Mouse (Mus musculus): ENCODE data around the gene Lrrk1.

Lrrk1 gene

DNA sequence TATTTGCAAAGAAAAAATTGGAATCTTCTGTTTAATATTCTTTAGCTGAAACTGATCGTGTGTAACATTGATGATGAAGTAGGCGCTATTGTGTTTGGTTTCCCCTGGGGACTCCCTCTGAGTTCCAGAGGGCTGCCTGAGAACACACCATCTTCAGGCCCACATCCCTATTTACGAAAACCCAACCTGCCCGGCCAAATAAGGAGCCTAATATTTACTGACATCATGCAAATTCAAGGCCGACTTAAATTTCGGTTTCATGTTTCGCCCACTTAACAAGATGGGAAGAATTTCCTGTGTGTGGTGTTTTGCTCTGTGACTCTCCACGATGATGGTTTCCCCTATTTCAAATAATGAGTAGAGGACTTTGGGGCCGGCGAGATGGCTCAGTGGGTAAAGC lies 189.7 kb downstream of the Lrrk1 start:
- in situ Hi-C loops (cut with MboI, MseI): loop anchor here in 1 of 2 experiments (10.0 kb wide), 1 partner anchor 1064 kb away; no protein-coding TSS in a partner anchor

GRCm38 (mm10) chr7:66196609-66197445 lies 191.3 kb downstream of the Lrrk1 start:
- in situ Hi-C loops (cut with MboI, MseI): loop anchor here in 1 of 2 experiments (10.0 kb wide), 1 partner anchor 1062 kb away; no protein-coding TSS in a partner anchor

DNA sequence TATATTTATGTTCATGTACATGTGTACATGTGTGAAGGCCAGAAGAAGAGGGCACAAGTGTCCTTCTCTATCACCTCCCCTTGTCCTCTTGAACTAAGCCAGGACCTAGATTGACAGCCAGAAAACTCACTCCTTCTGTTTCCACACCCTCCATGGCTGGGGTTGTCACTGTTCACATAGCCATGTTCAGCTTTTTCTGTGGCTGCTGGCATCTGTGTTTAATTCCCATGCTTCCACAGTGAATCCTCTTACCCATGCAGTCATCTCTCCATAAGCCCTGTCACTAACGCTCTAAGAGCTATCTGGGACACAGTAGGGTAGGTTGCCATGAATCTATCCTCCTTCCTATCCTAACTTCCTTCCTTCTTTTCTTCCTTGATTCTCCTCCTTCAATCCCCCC lies 192.3 kb downstream of the Lrrk1 start:
- in situ Hi-C loops (cut with MboI, MseI): loop anchor here in 1 of 2 experiments (10.0 kb wide), 1 partner anchor 1061 kb away; no protein-coding TSS in a partner anchor

DNA sequence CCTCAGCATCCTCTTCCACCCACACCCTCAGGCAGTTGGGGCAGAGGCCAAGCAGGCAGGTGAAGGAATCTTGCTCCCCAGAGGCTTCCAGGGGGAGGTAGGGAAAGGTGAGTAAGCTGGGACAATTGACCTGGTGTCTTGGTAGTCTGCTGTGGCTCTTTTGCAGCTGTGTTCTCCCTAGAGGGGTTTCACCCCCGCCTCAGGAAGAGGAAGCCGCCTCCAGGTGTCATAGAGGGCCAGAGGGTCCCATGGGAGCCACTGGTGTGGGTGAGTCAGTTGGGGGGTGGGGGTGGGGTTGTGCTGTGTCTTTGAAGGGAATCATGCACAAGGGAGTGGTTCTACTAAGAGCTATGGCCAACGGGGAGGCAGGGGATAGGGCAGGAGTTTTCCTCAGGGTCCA lies 193.6 kb downstream of the Lrrk1 start:
- in situ Hi-C loops (cut with MboI, MseI): loop anchor here in 1 of 2 experiments (10.0 kb wide), 1 partner anchor 1060 kb away; no protein-coding TSS in a partner anchor

- in situ Hi-C loops (cut with MboI, MseI): loop anchor here in 1 of 2 experiments (10.0 kb wide), 1 partner anchor 1056 kb away; no protein-coding TSS in a partner anchor
Measured at GRCm38 (mm10) chr7:66190385-66190784, 197.8 kb downstream of the Lrrk1 start.

GRCm38 (mm10) chr7:66187581-66188231 lies 200.4 kb downstream of the Lrrk1 start:
- in situ Hi-C loops (cut with MboI, MseI): loop anchor here in 1 of 2 experiments (5.0 to 10.0 kb wide), 2 partner anchors 85 to 1027 kb away; no protein-coding TSS in a partner anchor

- in situ Hi-C loops (cut with MboI, MseI): loop anchor here in 1 of 2 experiments (5.0 to 10.0 kb wide), 2 partner anchors 83 to 1029 kb away; no protein-coding TSS in a partner anchor
Measured at GRCm38 (mm10) chr7:66185370-66185769, 202.8 kb downstream of the Lrrk1 start.

- in situ Hi-C loops (cut with MboI, MseI): loop anchor here (5.0 to 10.0 kb wide), 3 partner anchors 37 to 1031 kb away; no protein-coding TSS in a partner anchor
Measured at GRCm38 (mm10) chr7:66184026-66184425, 204.1 kb downstream of the Lrrk1 start.

DNA sequence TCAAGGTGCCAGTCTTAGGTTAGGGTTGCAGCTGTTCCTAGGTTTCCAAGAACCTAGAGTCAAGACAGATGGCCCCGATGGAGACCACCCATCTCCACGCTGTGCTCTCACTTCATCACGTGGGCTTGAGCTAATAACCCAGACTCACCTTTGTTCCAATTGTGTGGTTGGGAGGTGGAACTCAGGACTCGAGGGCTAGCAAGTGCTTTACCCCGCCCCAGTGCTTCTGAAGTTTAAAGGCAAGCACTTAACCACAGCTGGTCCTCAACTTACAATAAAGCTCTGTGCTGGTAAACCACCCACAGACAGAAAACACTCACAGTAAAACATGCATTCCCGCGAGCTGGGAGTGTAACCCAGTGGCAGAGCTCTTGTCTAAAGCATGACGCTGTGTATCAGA lies 204.7 kb downstream of the Lrrk1 start:
- in situ Hi-C loops (cut with MboI, MseI): loop anchor here (5.0 to 10.0 kb wide), 3 partner anchors 36 to 1031 kb away; no protein-coding TSS in a partner anchor

DNA sequence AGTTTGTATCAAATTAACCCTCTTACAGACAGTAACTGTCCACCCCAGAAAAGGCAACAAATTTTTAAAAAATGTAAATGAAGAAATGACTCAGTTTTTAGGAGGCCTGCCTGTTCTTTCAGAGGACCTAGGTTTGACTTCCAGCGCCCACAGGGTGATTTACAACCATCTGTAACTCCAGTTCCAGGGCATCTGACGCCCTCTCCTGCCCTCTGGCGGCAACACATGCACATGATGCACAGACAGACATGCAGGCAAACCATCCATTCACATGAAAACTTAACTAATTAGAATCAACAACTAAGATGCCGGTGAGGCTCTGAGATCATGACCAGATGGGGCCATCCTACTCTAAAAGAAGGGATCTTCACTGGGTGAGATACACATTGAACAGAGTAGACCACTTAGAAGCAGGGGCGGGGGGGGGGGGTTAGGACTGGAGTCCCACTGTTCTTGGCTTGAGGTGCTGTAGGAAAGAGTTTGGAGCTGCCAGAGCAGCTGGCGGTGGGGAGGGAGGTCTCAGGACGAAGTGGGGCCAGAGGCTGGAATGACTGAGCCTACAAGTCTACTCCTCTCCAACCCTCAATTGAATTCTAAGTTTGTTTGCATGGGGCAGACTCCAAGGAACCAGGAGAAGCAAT lies 206.0 kb downstream of the Lrrk1 start:
- in situ Hi-C loops (cut with MboI, MseI): loop anchor here (5.0 to 10.0 kb wide), 3 partner anchors 35 to 1033 kb away; no protein-coding TSS in a partner anchor

DNA sequence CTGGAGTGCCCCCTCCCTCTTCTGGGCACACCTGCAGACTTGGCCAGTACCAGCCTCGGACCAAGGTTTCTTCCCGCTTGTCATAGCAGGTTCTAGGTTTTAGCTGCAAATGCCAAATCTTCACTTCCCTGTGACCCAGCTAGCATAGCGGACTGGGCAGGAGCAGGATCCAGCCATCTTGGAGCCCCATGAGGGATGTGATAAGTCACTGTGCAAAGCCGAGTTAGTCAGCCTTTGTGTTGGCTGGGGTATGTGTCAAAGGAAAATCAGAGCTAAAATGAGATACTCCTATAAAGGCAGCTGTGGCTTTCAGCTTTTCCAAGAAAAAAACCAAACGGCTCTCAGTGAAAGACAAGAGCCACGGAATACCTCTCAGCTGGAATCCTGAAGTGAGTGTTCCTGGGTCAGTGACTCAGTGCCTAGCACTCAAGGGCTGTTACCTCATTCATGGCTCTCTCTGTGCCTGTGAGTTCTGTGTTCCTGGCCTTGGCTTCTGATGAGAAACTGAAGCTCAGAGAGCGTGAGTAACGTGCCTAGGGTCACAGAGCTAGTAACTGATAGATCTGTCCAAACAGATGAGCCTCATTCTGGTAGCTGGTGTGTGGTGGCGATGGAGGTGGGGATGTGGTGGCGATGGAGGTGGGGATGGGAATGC lies 207.3 kb downstream of the Lrrk1 start:
- in situ Hi-C loops (cut with MboI, MseI): loop anchor here (5.0 to 10.0 kb wide), 3 partner anchors 34 to 1034 kb away; no protein-coding TSS in a partner anchor

GRCm38 (mm10) chr7:66180260-66180659 lies 207.9 kb downstream of the Lrrk1 start:
- in situ Hi-C loops (cut with MboI, MseI): loop anchor here (5.0 to 10.0 kb wide), 3 partner anchors 33 to 1035 kb away; no protein-coding TSS in a partner anchor

DNA sequence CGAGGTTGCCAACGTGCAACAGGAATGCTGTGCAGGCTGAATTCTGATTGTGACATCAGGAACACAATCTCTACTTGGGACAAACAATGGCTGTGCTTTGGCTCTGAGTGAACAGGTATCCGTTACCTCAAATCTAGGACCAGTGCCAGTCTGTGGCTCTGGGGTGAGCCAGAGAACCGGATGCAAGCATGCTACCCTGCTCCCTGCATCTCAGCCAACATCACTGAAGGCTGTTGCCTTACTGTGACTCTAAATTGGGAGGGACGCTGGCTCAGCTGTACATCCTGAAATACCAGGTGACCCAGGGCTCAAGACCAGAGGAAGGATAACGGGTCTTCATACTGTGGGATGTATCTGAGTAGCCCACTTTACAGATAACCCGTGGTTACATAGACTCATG lies 208.4 kb downstream of the Lrrk1 start:
- in situ Hi-C loops (cut with MboI, MseI): loop anchor here (5.0 to 10.0 kb wide), 3 partner anchors 32 to 1035 kb away; no protein-coding TSS in a partner anchor

- in situ Hi-C loops (cut with MboI, MseI): no loop called here
Measured at GRCm38 (mm10) chr7:66179120-66179581, 209.0 kb downstream of the Lrrk1 start.

DNA sequence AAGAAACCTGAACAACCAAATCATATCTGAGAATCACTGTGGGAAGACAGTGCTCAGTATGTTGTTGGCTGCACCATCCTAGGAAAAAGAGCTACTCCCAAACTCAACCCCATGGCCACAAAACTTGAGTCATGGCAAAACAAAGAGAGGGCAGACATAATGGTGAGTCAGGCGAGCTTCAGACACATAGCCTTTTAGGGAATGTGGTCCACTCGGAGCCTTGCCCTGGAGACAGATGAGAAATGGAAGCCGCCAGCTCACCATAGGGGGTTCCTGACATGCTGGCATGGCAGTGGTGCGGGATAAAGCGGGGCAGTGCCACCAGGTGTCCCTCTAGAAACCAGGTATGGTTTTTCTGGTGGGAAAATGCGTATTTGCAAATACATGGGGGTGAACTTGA lies 210.0 kb downstream of the Lrrk1 start:
- in situ Hi-C loops (cut with MboI, MseI): no loop called here

DNA sequence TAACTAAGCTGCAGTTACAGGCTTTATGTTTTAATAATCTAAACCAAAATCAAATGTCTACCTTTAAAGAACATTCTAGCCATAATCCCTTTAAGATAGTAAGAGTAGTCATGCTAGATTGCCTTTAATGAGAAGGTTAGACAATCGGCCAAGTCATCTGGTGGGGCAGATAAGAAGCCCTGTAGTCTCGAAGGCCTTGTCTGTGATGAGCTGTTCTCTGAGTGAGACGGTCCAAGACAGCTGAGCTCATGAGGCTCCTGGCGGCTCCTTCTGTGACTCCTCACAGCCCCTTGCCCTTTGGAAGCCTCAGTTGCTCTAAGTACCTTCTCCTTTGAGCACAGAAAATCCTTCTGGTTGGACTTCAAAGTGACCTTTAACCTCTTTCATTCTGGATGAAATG lies 211.2 kb downstream of the Lrrk1 start:
- in situ Hi-C loops (cut with MboI, MseI): no loop called here

Measured in T-helper 17 cell (primary cell).